ENCODE assay signal across 10 mouse cellular contexts in the genomic region with DNA sequence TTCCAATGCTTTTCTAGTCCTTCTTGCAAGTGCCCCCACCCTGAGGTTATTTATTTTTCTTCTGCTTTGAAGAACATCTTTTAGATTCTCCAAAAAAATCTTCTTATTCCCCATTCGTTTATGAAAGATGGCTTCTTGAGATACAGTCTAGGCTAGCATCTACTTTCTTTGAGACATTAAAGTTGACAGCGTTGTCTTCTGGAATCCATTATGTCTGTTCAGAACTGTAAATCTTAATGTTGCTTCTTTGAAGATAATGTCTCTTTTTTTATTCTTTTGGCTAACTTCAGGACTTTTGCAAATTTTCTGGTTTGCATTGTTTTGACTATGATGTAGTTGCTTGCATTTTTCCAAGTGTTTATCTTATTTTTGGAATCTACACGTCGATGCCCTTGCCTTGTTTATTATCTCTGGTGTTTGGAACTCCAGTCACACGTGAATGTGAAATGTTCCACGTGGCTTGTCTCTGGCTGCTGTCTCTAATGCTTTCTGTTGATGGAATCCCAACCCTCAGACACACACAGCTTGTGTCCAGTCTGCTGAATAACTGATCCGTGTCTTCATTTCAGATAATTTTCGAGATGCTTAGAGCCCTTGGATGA.
"Had no signal": no experiment of that assay in that cellular context is flagged by ENCODE, and none has a peak within 500 bp of the region (broad histone marks: within the 10 kb centered on the region; RNA-seq: fewer than 3 reads in every experiment).

No protein-coding gene starts in this region.

- H3K27ac ChIP-seq: limb, embryonic 15.5 days; liver, embryonic 12.5 days; midbrain, embryonic 13.5 days had no signal

- H3K4me1 ChIP-seq: limb, embryonic 15.5 days; liver, embryonic 12.5 days had no signal

- H3K4me2 ChIP-seq: limb, embryonic 15.5 days; liver, embryonic 12.5 days; midbrain, embryonic 13.5 days had no signal

- H3K9me3 ChIP-seq: limb, embryonic 15.5 days; liver, embryonic 12.5 days; midbrain, embryonic 13.5 days had no signal

- H3K27me3 ChIP-seq: limb, embryonic 15.5 days; liver, embryonic 12.5 days; midbrain, embryonic 13.5 days had no signal

- H3K9ac ChIP-seq: limb, embryonic 15.5 days; liver, embryonic 12.5 days; midbrain, embryonic 13.5 days had no signal

- H3K4me3 ChIP-seq: limb, embryonic 15.5 days; liver, embryonic 12.5 days; midbrain, embryonic 13.5 days had no signal

- H3K36me3 ChIP-seq: limb, embryonic 15.5 days; liver, embryonic 12.5 days; midbrain, embryonic 13.5 days had no signal

- DNase-seq: kidney, adult 2 months; kidney, postnatal 25 days; layer of hippocampus, adult 9-11 months; layer of hippocampus, postnatal 36 days; right cerebral cortex, postnatal 14 days; thymus, postnatal 36 days had no signal

- ATAC-seq: intestine, embryonic 16.5 days; liver, embryonic 12.5 days; midbrain, embryonic 13.5 days had no signal
